Mouse (Mus musculus) left cerebral cortex, postnatal 36 days (tissue): ENCODE results near the gene March1. TPM values are rescaled to one million over a fixed set of nuclear protein-coding genes. Genes with fewer than 3 reads are reported as not detected.

Experiments used
- DNase-seq, 2 experiments: peaks; one replicate each; pipeline ENCODE4 v3.0.0; 2021 to 2022; ENCODE audit warnings: low spot score in 2 of 2, mixed read lengths in 1 of 2
- intact Hi-C: fragments of 180-260 bp; cut with DNase I; formaldehyde crosslinking; loops from one replicate; pipeline ENCODE4 v1.15.1; 2025
- total RNA-seq, 2 experiments: library from RNA; stranded (reverse); gene quantifications; 2 replicates each; pipeline ENCODE4 v1.2.3; 2021

March1 gene
- total RNA-seq, 2 experiments from 2014 or later, result 37.0 to 43.9 TPM

GRCm38 (mm10) chr8:66210294-66210693 is 592.6 kb downstream of the March1 start:
- intact Hi-C loops, result no loop called here

GRCm38 (mm10) chr8:66219974-66220373 is 602.3 kb downstream of the March1 start:
- intact Hi-C loops, result no loop called here
- no peak for DNase-seq

More at GRCm38 (mm10) chr8:66210294-66210693, 592.6 kb downstream of the March1 start:
- no peak for DNase-seq

- DNase-seq, result no peak
- intact Hi-C loops, result no loop called here
These were observed 612.2 kb downstream of the March1 start for GRCm38 (mm10) chr8:66229931-66230330.

DNA sequence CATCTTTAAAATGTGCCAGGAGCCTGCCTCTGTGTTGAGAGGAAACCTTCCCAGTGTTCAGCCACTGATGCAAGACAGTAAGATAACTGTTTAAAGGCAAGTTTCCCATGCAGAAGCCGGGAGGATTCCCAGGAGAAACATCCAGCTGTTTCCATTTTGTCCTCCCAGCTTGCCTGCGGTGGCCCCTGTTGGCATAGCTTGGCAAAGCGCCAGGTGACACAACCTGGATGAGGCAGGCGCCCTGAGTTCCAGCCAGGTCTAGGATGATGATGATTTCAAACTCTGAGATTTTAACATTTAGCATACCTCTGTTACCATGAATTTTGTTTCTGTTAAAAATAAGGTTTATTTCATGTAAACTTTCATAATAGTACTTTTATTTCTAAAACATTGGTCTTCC is 651.8 kb downstream of the March1 start:
- intact Hi-C loops, result no loop called here
- no peak for DNase-seq

GRCm38 (mm10) chr8:66270116-66270515 is 652.4 kb downstream of the March1 start:
- no peak for DNase-seq

DNA sequence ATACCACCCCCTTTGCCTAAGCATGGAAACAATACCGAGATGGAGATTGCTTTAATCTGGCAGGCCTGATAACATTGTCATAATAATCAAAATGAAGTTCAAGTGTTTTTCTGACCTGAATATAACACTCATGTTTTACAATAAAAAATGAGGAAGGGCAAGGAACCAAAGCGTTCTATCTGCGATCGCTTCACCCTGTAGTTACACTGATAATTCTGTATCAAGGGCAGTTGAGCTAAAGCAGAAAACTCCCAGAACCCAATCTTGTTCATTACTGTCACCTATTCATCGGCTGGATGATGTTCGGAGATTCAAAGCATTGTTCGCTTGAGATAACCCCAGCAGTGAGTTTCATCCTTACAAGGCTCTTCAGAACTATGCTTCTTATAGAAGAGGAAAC is 700.1 kb downstream of the March1 start:
- DNase-seq, result no peak
- intact Hi-C loops, result no loop called here

More at GRCm38 (mm10) chr8:66270116-66270515, 652.4 kb downstream of the March1 start:
- intact Hi-C loops, result no loop called here

- intact Hi-C loops, result loop anchor here (5.0 kb wide), 1 partner anchor 119 kb away; no protein-coding TSS in a partner anchor
- no peak for DNase-seq
These were observed 705.5 kb downstream of the March1 start for GRCm38 (mm10) chr8:66323045-66323807.

DNA sequence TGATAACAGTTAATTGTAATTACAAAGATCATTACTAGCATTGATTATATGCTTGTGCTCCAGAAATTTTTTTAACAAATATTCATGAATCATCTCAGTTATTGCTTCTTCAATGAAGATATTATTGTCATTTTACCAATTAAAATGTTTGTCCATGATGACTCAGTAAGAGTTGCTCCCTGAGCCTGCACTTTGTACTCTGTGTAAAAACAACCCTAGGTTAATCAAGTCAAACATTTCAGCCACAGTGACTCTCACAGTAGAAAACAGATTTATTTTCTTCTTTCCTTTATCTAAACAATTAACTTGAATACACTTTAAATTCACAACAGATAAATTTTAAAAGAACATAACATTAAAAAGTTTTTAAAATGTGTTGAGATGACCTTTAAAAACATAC is 708.7 kb downstream of the March1 start:
- intact Hi-C loops, result no loop called here
- no peak for DNase-seq

DNA sequence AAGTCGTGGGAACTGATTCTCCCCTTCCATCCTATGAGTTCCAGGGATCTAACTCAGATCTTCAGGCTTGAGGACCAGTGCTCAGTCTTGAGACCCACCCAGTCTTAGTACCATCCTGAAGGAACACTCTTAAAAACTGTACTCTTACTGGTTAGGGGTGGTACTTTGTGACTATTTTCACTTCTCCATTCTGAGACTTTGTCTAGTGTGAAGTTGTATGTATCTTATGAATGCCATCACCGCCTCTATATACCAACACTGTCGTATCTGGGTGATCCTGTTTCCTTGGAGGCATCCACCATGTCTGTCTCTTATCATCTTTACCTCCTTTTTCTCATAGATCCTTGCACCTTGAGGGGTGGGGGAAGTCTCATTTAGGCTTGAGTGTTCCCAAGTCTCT is 714.5 kb downstream of the March1 start:
- DNase-seq, result no peak
- intact Hi-C loops, result no loop called here

- DNase-seq, result no peak
- intact Hi-C loops, result no loop called here
These were observed 716.6 kb downstream of the March1 start for GRCm38 (mm10) chr8:66334265-66334664.

DNA sequence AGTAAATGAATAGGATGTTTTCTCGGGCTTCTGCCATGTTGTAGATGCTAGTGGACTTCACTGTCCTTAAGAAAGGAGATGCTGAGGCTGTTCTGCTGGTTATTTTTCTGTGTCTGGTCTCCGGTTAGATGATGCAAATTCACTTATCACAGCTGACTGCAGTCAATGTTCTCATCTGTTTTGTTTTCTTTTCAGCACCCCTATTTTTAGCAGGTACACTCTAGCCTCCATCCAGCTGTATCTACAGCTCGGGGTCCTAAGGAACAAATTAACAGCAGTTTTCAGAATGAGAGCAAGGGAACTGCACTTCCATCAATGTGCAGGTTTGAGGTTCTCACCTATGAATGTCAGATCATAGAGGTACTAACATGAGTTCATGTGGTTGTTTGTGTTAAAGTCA is 721.9 kb downstream of the March1 start:
- intact Hi-C loops, result no loop called here

GRCm38 (mm10) chr8:66342928-66343327 is 725.2 kb downstream of the March1 start:
- no peak for DNase-seq
- intact Hi-C loops, result no loop called here

More for the DNA sequence above, 721.9 kb downstream of the March1 start:
- DNase-seq, result no peak

GRCm38 (mm10) chr8:66362882-66363801 is 745.4 kb downstream of the March1 start:
- DNase-seq, result no peak
- intact Hi-C loops, result no loop called here

GRCm38 (mm10) chr8:66383694-66384373 is 766.1 kb downstream of the March1 start:
- intact Hi-C loops, result no loop called here
- DNase-seq, result no peak

DNA sequence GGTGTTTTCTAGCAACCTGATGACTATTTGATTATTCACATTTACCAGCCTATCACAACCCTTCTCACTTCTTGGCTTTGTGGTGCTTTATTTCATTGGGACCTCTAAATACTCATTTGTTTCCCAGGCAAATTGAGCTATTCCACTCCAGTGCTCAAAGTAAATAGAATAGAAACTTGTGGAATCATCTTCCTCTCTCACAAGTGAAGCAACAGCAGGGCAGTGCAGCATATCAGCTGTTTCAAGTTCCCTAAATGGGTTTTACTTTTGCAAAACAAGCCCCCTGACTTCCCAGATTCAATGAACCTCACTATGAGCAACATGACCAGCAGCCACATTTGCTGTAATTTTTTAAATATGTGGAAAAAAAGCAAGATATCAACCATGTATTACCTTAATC is 768.3 kb downstream of the March1 start:
- DNase-seq, result no peak
- intact Hi-C loops, result no loop called here

DNA sequence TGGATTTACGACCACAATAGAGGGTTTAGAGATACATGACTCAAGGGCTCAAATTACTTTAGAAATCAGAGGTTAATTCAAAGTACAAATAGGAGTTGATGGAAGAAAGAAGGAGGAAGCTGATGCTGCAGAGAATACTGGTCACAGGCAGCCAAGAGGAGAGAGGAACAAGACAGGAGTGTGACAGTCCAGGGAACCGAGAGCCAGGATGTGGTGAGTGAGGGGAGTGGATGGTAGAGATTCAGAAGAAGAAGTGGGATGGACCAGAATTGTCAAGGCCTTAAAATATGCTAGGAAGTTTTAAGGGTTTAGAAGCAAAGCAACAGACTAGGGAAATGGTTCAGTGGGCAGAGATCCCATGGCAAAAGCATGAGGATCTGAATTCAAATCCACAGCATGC is 771.0 kb downstream of the March1 start:
- intact Hi-C loops, result no loop called here
- no peak for DNase-seq

- no peak for DNase-seq
- intact Hi-C loops, result no loop called here
These were observed 773.9 kb downstream of the March1 start for GRCm38 (mm10) chr8:66391554-66391953.

- DNase-seq, result no peak
These were observed 775.2 kb downstream of the March1 start for GRCm38 (mm10) chr8:66392900-66393299.

DNA sequence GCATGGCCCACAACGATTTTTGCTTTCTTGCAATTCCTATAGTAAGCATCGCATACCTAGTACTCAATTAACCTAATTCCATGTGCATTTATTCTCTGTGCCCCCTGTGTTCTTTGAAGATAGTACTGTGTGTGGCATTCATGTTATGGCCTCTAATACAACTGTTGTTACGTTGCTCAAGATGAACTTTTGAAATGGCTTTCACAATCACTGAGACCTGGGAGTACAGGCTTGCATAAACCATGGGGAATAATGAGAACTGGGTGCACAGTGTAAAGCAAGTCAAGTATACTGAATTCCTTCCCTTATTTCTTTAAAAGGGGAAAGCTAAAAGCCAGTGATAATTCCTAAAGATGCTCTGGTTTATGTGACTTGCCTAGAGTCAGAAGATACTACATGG is 776.4 kb downstream of the March1 start:
- intact Hi-C loops, result no loop called here
- DNase-seq, result no peak

More at GRCm38 (mm10) chr8:66392900-66393299, 775.2 kb downstream of the March1 start:
- intact Hi-C loops, result no loop called here

- intact Hi-C loops, result no loop called here
- DNase-seq, result no peak
These were observed 780.1 kb downstream of the March1 start for GRCm38 (mm10) chr8:66397811-66398210.
